Mouse (Mus musculus): ENCODE measurements around the gene Mb21d2.

DNA sequence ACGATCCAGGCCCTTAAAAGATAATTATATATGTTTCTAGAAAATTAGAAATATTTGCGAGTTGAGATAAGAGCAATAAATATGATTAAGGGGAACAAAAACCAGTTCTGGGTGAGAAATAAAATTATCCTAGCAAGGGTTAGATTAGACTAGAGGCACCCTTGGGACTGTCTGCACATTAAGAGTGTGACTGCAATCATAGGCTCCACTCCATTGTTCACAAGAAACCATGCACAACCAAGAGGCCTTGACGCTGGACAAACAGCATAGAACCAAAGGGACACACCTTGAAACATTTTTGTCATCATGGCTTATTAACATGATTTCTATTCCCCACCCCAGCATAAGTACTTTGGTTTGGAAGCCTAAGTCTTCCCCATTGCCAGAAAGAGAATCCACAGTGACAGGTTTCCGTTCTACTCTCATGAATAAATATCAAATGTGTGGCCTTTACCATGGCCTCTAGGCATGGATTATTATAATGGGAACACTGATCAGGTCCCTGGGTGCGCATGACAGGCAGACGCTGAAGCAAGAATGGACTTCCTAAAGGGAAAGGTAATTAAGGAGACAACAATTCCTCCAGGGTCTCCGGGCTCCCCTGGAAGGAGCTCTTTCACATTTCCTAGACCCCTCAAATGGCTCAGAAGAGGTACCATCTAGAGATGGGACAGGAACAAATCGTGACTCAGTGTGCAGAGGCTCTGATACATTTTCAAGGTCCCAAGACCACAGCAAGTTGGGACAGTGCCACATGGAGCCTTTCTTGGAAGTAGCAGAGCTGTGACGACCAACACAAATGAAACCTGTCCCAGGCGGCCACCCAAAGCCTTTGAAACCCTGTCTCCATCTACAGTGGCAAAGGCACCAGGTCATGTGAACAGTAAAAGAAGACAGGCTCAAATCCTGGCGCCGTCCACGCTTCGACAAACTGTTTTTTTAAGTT, 26.6 kb downstream of the Mb21d2 start:
- no peak for TF ChIP-seq CTCF (IDR thresholded peaks at IDR 0.05; ENCODE audit: borderline replicate concordance, insufficient read depth, low read length)
- TF ChIP-seq POLR2A (IDR thresholded peaks at IDR 0.05; ENCODE audit: low read depth, low read length) = no peak
